Mouse (Mus musculus) adrenal gland, postnatal 14 days (tissue): ENCODE measurements around the gene Gm6020. TPM values are rescaled to one million over a fixed set of nuclear protein-coding genes. Genes with fewer than 3 reads are reported as not detected.
A peak's percentile ranks its signal among the peaks of the same experiment; 100 is the strongest.
"Not testable (repeated sequence)": the region's sequence is repeated elsewhere in the genome, so short reads cannot be mapped to it uniquely, and the experiment has no call there.

ENCODE experiments used
- DNase-seq: peaks from one replicate; pipeline ENCODE4 v3.0.0; 2021; ENCODE audit warnings: mixed read lengths
- long read RNA-seq, 2 experiments: library from polyadenylated mRNA; stranded (forward); transcript quantifications; one replicate each; pipeline ENCODE4 v2.0.0; 2021
- total RNA-seq: library from RNA; stranded (reverse); gene quantifications from 2 replicates; pipeline ENCODE4 v1.2.3, GENCODE M21; 2021

Gene Gm6020
- not detected in 2 replicates for total RNA-seq
- long read RNA-seq, experiment 1, result 0 reads
- long read RNA-seq, experiment 2, result 0 reads

DNA sequence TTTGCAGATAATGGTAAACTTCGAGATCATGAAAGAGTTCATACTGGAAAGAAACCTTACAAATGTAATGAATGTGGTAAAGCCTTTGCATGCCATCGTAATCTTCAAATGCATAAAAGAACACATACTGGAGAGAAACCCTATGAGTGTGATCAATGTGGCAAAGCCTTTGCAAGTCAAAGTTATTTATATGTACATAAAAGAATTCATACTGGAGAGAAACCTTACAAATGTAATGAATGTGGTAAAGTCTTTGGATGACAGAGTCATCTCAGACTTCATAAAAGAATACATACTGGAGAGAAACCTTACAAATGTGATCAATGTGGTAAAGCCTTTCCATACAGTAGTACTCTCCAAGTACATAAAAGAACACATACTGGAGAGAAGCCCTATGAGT is at the start of gene Gm6020:
Gene Gm6020, plus strand, starts transcription at position 301 of the 400 bp plus-strand sequence.
- DNase-seq, result not testable (repeated sequence)

DNA sequence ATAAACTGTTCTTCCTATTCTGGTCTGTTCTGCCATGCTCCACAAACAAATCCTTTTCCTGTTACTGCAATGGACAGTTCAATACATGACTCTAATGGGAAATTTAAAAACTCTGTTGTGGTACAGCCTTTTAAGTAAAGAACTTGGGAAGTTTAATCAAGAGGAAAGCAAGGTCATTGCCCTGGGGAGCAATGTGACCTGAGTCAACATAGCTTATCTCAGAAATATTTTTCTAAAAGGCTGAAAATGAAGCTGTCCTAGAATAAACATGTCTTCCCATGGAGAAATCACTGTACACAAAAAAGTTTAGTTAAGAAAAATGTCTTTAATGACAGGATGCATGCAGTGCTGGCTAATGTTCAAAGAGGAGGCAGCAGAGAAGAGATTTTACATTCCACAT is 45.0 kb upstream of the Gm6020 start:
- DNase-seq, result no peak

- peak; percentile 92 for DNase-seq
These were observed 43.1 kb upstream of the Gm6020 start, which contains the start of gene Zfp950 for GRCm38 (mm10) chr19:61140342-61141206. Gene Zfp950, minus strand, starts transcription at chr19:61140840.

- no peak for DNase-seq
These were observed 42.4 kb upstream of the Gm6020 start for GRCm38 (mm10) chr19:61141299-61141698.

- DNase-seq, result peak; percentile 32
These were observed 32.4 kb upstream of the Gm6020 start for GRCm38 (mm10) chr19:61151372-61151700.

DNA sequence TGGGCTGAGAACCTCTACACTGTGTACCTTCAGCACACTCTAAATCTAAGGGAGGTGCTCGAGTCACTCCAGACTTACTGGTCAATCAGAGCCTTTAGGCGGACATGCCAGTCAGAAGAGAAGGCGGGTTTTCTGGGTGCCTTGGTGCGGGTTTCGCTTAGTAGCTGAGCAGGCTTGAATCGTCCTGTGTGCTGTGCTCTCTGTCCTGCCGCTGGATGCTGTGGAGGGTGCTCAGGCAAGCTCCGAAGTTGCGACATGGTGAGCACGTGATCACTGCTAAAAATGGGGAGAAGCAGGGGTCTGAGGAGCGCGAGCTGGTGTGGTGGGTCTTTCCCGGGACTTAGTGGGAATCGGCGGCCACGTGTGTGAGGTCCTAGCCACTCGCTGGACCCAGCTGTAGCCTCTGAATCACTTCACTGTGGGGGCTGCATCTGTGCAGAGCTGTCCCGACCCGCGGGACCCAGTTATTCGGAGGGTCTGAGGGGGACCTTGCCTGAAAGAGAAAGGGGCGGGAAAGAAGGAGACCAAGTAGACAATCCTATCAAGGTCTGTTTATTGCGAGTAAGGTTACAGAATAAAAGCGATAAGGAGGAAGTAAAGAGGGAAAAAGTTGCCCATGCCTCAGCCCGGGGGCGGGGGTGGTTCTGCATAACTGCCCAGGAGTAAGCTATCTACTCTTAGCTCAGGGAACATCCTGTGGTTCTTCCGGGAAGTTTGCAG is 31.8 kb upstream of the Gm6020 start:
- peak; percentile 31 for DNase-seq

DNA sequence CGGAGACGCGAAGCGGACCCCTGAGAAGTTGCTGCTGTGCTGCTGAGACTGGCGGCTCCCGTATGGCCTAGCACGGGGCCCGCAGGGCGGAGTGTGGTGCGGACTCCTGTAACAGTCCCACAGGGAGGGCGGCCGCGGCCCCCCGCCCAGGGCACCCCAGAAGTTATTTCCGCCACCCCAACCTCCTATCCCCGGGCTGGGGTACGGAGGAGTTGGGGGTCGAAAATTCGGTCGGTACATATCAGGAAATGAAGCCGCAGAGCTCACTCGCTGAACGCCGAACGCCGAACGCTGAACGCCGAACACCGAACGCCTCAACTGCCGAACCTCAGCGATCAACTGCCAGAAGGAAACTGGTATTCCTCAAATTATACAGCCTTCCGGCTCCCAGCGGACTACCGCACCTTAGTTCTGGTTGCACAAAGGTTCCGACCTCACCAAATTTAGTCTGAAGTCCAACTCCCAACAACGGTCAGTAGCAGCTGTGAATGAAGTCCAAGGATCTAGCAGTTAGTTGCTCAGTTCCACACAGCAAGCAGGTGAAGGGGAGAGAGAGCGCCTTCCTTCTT is 7.8 kb upstream of the Gm6020 start, which contains the start of gene Gm7102:
Gene Gm7102, minus strand, starts transcription at position 554 of the 569 bp plus-strand sequence.
- DNase-seq, result peak; percentile 7

DNA sequence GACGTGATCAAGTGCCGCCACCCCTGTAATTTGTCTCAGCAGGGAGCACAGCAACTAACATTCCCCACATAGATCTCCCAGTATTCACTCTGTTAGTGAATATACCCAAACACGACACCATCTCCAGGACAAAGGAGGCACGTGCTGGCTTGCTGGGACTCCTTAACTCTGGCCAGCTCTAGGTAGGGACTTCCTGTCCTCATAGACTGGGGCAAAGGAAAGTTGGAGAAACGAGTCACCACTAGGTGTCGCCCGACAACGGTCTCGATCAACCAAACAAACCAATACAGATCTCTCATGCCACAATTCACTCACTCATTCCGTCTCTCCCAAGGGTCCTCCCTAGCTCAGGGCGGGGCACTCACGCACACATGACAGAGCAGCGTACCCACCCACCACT is 15.6 kb downstream of the Gm6020 start:
- DNase-seq, result peak; percentile 92

- DNase-seq, result peak; percentile 26
These were observed 16.1 kb downstream of the Gm6020 start for GRCm38 (mm10) chr19:61199836-61200235.

DNA sequence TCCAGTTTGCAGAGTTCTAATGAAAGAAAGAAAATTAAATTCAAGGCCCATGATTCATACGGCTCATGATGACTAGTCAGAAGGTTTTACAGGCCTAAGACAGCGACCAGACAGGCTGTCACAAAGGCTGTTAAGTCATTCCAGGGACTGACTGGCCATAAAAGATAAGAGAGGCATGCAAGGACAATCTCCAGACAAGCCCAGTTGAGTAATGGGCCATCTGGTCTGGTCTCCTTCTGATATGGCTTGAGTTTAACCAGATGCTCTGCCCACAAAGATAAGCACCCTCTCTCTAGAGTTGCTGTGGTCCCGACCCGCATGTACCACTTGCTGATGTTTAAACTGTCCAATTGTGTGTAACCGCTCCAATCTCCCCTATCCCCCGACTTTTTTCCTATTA is 23.8 kb downstream of the Gm6020 start:
- DNase-seq, result peak; percentile 32

DNA sequence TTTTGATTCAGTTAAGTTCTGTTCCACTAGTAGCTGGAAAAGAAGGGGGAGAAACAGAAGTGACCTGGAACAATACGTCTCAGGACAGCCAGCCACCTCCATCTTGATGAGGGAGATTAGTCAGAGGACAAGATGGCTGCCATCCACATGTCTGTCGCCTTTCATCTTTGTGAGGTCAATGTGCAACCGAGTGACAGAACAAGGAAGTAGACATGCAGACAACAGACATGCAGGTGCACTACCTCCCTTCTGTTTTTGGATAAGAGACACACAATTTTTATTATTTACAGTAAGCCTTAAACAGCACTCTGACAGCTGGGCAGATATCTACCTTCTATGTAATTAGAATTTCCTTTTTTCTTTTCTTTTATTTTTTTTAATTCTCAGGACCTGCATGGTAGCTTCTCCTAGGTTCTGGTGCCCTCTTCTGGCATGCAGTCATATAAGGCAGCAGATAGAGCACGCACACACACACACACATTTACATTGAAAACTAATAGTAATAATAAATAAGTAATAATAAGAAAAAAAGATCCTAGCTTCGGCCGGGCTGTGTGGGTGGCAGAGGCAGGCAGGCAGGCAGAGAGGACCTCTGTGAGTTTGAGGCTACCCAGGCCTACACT is 40.1 kb downstream of the Gm6020 start:
- DNase-seq, result peak; percentile 29

DNA sequence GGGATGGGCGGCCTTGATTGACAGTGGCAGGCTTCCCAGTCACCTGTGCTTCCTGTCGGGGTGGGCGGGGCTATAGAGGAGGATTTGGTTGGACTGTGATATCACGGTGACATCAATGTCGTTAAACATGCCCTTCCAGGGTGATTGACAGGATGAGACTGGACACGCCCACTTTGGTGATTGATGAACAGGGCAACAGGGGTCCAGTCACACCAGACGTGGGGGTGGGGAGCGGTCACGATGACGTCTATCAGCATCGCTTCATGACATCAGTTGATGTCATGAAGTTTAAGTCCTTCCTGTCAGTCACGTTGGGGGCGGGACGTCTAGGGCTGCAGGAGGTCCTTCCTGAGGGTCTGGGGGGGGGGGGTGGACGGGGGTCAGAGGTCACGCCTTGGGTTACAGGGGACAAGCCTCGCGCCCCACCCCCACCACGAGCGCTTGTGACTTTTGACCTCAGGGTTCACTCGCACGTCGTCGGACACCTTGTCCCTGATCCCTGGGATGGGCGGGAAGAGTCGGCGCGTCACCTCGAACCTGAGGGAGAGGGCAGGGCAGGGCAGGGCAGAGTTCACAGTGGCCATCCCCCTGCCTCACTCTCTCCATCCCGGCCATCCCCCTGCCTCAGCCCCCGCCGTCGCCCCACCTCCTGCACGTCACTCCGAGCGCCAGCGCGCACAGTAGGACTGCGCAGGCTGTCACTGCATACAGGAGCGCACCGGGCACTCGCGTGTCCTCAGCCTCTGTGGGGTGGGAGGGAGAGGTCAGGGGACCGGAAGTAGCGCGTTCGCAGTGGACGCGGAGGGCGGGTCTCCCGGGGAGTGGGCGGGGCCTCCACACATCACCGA is 41.2 kb downstream of the Gm6020 start:
- DNase-seq, result peak; percentile 25

DNA sequence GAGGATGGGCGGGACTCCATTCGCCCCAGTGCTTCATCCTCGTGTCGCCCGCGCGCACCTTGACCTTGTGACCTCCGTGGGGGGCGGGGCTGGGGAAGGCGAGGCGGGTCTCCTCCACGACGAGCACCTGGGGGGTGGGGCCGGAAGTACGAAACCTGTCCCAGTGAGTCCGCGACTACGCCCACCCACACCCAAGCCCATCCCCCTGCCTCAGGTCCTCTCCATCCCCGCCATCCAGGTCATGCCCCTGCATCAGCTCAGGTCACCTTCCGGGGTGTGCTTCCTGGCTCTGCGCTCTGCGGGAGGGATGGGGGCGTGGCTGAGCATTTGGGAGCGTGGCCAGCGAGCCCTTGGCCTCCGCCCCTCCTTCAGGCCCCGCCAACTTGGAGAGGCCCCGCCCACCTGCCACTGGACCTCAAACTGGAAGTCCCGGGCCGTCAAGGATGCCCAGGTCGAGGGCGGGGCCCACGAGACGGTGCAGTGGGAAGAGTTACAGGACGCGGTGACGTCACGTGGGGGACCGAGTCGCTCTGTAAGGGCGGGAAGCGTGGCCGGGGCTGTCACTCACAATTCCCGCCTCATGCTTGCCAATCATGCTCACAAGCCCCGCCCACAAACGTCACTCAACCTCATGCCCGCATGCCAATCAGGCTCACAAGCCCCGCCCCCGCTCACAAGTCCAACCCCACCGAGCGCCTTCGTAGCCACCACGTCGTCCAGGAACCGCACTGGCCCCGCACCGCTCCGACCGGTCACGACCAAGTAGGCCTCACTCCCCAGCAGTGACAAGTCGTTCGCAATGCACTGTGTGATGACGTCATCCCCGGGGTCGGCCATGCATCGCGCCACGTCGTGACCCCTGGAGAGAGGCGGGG is 42.1 kb downstream of the Gm6020 start:
- DNase-seq, result peak; percentile 95

- DNase-seq, result peak; percentile 92
These were observed 42.8 kb downstream of the Gm6020 start for GRCm38 (mm10) chr19:61226401-61226927.

DNA sequence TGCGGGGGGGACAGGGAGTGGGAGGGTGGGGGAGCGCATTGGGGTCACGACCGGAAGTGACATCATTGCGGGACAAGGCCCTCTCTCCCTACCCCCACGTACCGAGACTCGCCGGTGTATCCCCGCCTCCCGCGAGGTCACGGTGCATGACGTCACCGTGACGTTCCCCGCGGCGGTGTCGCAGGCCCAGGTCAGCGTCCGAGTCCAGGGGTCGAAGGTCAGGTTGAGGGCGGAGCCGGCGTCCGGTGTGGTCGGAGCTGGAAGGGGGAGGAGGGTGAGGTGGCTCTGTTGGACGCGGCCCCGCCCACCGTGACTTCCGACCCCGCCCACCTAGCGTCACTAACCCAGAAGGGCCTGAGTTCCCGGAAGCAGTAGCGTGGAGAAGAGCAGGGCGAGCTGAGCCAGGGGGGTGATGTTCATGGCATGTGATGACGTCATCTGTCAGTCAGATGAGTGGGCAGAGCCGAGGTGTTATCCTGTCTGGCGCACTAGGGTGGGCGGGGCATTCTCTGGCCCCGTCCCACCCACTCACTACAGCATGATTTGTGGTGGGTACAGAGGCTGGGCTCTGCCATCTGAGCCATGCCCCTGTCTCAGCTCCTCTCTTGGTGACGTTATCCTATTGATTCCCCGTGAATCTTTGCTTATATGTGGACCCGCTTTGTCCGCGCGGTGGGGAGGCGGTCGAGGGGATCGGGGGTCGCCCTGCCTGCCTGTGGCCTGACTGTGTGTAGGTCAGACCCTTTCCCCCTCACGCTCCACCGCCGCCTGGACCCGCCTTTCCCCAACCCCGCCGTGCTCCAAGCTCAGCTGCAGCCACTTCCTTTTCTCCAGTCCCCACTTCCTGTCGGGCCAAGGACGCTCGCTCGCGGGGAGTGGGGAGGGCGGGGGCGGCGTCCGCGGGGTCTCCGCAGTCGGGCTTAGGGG is 43.5 kb downstream of the Gm6020 start:
- peak; percentile 96 for DNase-seq

- peak; percentile 38 for DNase-seq
These were observed 44.4 kb downstream of the Gm6020 start, which contains the start of gene Csf2ra for GRCm38 (mm10) chr19:61227941-61228701. Gene Csf2ra, minus strand, starts transcription at chr19:61228429.
